Mouse (Mus musculus) lung, adult 2 months (tissue): ENCODE measurements around the gene Vps54. TPM values are rescaled to one million over a fixed set of nuclear protein-coding genes. Genes with fewer than 3 reads are reported as not detected.

ENCODE experiments used
- DNase-seq: peaks from one replicate; pipeline ENCODE4 v3.0.0; 2022
- H3K4me1 ChIP-seq: fragments of 200-500 bp; 2 replicates; pipeline ENCODE4 v1.6.1; 2011; ENCODE audit warnings: low read length; ENCODE audit not compliant: control insufficient read depth, insufficient read depth
- H3K4me3 ChIP-seq: fragments of 200-500 bp; replicated peaks from 2 replicates; pipeline ENCODE3; 2011; ENCODE audit warnings: low read depth, mild to moderate bottlenecking, control low read depth, low read length; ENCODE audit errors: extremely low read depth
- CTCF ChIP-seq: fragments of 200-500 bp; IDR thresholded peaks from 2 replicates; pipeline ENCODE4 v1.5.1; 2011; ENCODE audit warnings: mild to moderate bottlenecking, low read length, control low read depth; ENCODE audit not compliant: insufficient read depth
- POLR2A ChIP-seq: fragments of 200-500 bp; IDR thresholded peaks from 2 replicates; pipeline ENCODE4 v1.6.1; 2011; ENCODE audit warnings: low read depth, mild to moderate bottlenecking, control low read depth, low read length, borderline replicate concordance; ENCODE audit errors: extremely low read depth
- WGBS: fragments of 180-500 bp; shearing (Covaris S2); methylation state at CpG from one replicate; pipeline ENCODE4 v1.1.7; 2018; 5-methylcytosine and 5-hydroxymethylcytosine counted together
- polyA plus RNA-seq: library from polyadenylated mRNA; depleted of rRNA; stranded (reverse); fragments of >200 nt; gene quantifications from 2 replicates; pipeline ENCODE4 v1.2.3, GENCODE M21; 2012

Gene Vps54
- polyA plus RNA-seq, 1 experiment, result 21.3 TPM

DNA sequence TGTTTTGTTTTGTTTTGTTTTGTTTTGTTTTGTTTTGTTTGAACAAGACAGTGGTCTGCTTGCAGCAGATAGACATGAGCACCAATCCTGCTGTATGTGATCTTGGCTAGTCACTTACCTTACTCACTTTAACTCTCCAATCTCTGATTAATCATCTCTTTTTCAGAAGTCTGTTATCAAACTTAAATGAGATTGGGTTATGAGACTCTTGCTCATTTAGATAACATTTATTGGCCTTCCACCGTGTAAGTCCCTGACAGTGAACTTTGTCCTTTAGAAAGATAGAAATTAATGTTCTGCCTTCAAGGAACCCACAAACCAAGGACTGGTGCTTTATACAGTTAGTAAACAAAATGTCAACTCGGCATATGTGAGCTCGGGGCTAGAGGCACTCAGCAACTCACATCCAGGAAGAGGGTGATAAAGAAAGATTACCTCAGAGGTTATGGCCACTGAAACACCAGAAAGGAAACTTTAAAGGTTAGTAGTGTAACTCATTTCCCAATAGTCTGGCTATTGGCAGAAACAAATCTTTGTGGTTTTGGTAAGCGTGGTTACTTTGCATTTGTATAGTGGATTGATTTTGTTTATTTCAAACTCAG lies 16.4 kb upstream of the Vps54 start:
- Histone ChIP-seq H3K4me1 (peaks cover 2% of the 10 kb centered on the region), H3K4me3 (no peak overlapping the region)
- no peak for DNase-seq
- 44% methylated on average over 4 of the region's 4 CpGs for WGBS
- TF ChIP-seq CTCF (no peak), POLR2A (no peak)

- H3K4me1 ChIP-seq, result peaks cover 2% of the 10 kb centered on the region
- DNase-seq, result no peak
- 83% methylated on average over 3 of the region's 3 CpGs for WGBS
- TF ChIP-seq CTCF, result no peak
- TF ChIP-seq POLR2A, result no peak
- no peak overlapping the region for H3K4me3 ChIP-seq
Observed at GRCm38 (mm10) chr11:21223539-21223938, 15.5 kb upstream of the Vps54 start.

DNA sequence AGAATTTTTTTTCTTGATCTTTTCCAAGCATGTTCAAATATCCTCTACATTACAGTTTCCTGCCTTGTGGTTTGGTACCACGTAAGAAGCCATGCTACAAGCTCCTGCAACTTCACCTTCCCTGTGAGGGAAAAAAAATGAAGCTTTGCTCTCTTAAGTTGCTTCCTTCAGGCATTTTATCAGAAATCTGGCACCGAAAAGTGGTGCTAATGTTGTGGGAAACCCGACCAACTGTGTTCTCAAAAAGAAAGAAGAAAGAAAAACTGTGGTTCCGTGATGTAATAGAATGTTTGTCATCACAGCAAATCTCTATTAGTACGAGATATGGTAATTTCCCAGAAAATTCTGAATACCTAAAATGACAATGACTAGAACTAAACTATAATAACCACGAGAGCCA lies 15.0 kb upstream of the Vps54 start:
- 73% methylated on average over 6 of the region's 6 CpGs for WGBS
- no peak for DNase-seq

GRCm38 (mm10) chr11:21224446-21224845 lies 14.6 kb upstream of the Vps54 start:
- DNase-seq, result no peak
- Histone ChIP-seq H3K4me3 (no peak overlapping the region), H3K4me1 (peaks cover 2% of the 10 kb centered on the region)
- TF ChIP-seq POLR2A, result no peak
- TF ChIP-seq CTCF, result no peak

More for the DNA sequence above, 15.0 kb upstream of the Vps54 start:
- no peak for TF ChIP-seq CTCF
- no peak for TF ChIP-seq POLR2A
- peaks cover 2% of the 10 kb centered on the region for H3K4me1 ChIP-seq
- H3K4me3 ChIP-seq, result no peak overlapping the region

DNA sequence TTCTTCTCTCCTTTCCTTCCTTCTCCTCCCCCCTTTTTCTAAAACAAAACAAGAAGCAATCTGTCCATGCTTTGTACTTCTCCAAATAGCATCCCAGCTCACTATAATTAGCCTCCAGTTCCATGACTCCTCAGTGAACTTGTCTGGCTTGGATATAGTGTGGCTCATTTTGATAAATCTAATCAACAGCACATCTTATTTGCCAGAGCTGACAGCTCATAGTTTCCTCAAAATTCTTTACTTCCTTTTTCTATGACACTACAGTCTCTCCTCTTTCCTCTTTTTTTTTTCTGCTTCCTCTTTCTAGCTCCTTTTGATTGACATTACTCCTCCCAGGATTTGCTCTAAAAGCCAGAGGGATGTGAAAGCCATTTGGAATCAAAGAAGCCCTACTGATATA lies 14.1 kb upstream of the Vps54 start:
- no peak for DNase-seq
- TF ChIP-seq POLR2A (no peak), CTCF (no peak)
- Histone ChIP-seq H3K4me1 (peaks cover 2% of the 10 kb centered on the region), H3K4me3 (no peak overlapping the region)

DNA sequence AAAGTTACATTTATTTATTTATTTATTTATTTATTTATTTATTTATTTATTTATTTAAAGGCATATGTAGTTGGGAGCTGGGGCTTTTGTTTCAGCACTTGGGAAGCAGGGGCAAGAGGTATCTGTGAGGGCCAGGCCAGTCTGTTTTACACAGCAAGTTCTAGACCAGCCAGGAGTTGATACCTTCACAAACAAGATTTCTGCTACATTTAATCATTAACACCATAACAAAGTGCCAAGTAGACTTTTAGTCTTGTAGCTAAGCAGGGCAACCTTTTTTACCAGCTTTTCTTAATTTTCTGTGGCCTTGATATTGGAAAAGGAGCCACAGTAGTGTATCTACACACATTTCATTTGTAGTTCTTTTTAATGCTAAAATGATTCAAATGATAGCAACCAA lies 3.7 kb upstream of the Vps54 start:
- H3K4me3 ChIP-seq, result no peak overlapping the region
- TF ChIP-seq POLR2A, result no peak
- no peak for TF ChIP-seq CTCF
- H3K4me1 ChIP-seq, result peaks cover 13% of the 10 kb centered on the region
- no peak for DNase-seq

GRCm38 (mm10) chr11:21235821-21236220 lies 3.3 kb upstream of the Vps54 start:
- no peak overlapping the region for H3K4me3 ChIP-seq
- TF ChIP-seq CTCF (no peak), POLR2A (no peak)
- peaks cover 15% of the 10 kb centered on the region for H3K4me1 ChIP-seq
- WGBS, result 46% methylated on average over 2 of the region's 2 CpGs
- DNase-seq, result no peak

DNA sequence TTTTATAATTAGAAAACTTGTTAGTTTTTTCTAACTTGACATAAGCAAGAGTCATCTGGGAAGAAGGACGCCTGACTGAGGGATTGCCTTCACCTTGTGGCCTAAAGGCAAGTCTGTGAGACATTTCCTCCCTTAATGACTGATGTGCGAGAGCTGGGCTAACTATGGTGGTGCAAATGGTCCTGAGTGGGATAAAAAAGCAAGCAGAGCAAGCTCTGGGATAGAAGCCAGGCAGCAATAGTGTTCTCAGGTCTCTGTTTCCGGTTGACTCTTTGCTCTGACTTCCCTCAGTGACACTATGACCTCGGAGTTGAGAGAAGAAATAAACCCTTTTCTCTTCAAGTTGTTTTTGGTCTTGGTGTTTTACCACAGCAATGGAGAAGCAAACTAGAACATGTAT lies 2.1 kb upstream of the Vps54 start:
- H3K4me1 ChIP-seq, result peaks cover 22% of the 10 kb centered on the region
- no peak for DNase-seq
- WGBS, result 40% methylated on average over 4 of the region's 4 CpGs
- TF ChIP-seq CTCF (no peak), POLR2A (no peak)
- no peak overlapping the region for H3K4me3 ChIP-seq

GRCm38 (mm10) chr11:21237474-21238278 lies 1.4 kb upstream of the Vps54 start:
- Histone ChIP-seq H3K4me1 (peaks cover 22% of the 10 kb centered on the region), H3K4me3 (no peak overlapping the region)
- DNase-seq, result no peak
- WGBS, result 90% methylated on average over 2 of the region's 2 CpGs
- no peak for TF ChIP-seq POLR2A
- TF ChIP-seq CTCF, result no peak
